Mouse (Mus musculus) testis, adult 2 months (tissue): ENCODE results near the gene Gp5.

Experiments
- CTCF ChIP-seq: fragments of 200-500 bp; IDR thresholded peaks from 2 replicates; pipeline ENCODE4 v1.5.1; 2012; ENCODE audit warnings: low read depth, mild to moderate bottlenecking, inconsistent platforms, low read length, moderate library complexity; ENCODE audit not compliant: control insufficient read depth, insufficient read depth, insufficient replicate concordance
- POLR2A ChIP-seq: fragments of 200-500 bp; IDR thresholded peaks from 2 replicates; pipeline ENCODE4 v1.6.1; 2012; ENCODE audit warnings: low read depth, mild to moderate bottlenecking, inconsistent platforms, low read length, moderate library complexity; ENCODE audit not compliant: control insufficient read depth

DNA sequence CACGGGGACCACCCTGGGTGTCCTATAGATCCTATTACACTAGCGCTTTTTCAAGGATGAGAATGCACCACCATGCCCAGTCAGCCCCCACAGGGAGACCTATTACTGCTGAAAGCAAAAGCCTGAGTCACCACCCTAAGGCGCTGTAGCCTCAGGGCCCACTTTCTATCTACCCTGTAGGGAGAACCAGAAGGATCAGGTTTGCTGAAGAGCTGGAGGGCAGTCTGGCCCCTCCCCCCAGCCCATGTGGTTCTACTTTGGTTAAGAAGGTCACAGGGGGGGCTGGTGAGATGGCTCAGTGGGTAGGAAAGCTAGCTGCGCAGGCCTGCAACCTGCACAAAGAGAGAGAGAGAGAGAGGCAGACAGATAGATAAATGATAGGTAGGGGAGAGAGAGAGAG, 24.9 kb downstream of the Gp5 start:
- TF ChIP-seq CTCF (no peak), POLR2A (no peak)
